Mouse (Mus musculus) stomach, postnatal 0 days (tissue): ENCODE data around the gene Barhl2.

Experiments
- CTCF ChIP-seq: IDR thresholded peaks from 2 replicates; pipeline ENCODE4 v1.5.1; 2016; ENCODE audit warnings: antibody characterized with exemption, low read depth, mild to moderate bottlenecking, moderate library complexity
- EP300 ChIP-seq: optimal IDR thresholded peaks from 2 replicates; pipeline ENCODE3; 2016; ENCODE audit warnings: antibody characterized with exemption

DNA sequence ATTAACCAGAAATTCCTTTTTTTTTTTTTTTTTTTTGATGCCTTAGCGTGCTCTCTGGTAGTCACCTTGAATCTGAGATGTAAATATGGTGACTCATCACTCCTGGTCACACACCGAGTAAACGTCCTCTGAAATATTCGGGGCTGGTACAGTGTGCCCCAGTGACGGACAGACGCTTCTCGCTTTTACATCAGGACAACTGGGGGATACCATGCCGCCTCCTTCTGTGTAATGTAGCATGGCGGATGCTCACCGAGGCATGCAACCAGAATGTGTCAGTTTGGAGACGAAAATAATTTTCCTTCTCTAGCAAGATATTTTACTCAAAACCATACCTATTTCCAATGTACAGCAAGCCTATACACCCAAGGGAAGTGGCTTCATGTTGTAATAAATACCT lies 37.6 kb downstream of the Barhl2 start:
- TF ChIP-seq EP300 = no peak
- TF ChIP-seq CTCF = no peak
